In the genomic region with DNA sequence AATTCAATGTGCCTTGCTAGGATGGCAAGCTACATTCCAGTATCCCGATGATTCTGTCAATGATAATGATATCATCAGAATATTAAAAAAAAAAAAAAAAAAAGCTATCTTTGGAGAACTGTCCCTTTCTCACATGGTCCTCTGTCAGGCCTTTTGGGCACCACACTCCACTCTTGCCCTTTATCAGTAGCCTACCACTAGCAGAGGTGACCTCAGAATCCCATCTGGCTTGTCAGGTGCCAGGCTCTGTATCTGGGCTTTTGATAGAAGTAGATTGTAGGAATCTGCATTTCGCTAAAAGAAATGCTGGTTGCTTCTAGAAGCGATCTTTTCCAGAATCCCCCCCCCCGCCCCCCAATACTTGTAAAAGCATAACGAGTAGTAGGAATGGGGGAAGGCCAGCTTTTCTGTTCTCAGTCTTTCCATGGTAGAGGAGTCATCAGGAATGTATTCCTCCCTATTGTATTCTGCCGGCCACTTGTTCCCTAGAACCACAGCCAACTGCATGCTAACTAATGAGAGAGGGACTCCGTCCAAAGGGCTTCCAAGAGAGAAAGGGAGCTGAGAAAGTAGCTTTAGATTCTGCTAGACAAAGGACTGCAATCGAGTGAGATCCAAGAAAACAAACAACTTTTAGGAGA, we compare ENCODE assay signal across 9 mouse cellular contexts.
DNase-seq lines count a peak whose midpoint lies in the region; ATAC-seq and TF ChIP-seq lines count a peak whose summit lies in the region.
"Had no signal": no experiment of that assay in that cellular context is flagged by ENCODE, and none has a peak within 500 bp of the region (broad histone marks: within the 10 kb centered on the region; RNA-seq: fewer than 3 reads in every experiment).

No protein-coding gene starts in this region.

- H3K9ac ChIP-seq in lung, postnatal 0 days (replicated peaks; ENCODE audit: low read depth) = no peak overlapping the region
- H3K9ac ChIP-seq in forebrain, embryonic 16.5 days (replicated peaks; ENCODE audit: low read depth, low read length) = no peak overlapping the region
- H3K9ac ChIP-seq in limb, embryonic 12.5 days (replicated peaks) = peak overlapping the region; percentile 89
- H3K9ac ChIP-seq in stomach, postnatal 0 days (ENCODE audit: low read length) = no peak overlapping the region

- H3K4me3 ChIP-seq in lung, postnatal 0 days (ENCODE audit: low read depth, low read length) = no peak overlapping the region
- peak overlapping the region; percentile 6; the same call in 1 of the 2 replicates for H3K4me3 ChIP-seq in forebrain, embryonic 16.5 days (replicated peaks; ENCODE audit: low read length)
- H3K4me3 ChIP-seq in limb, embryonic 12.5 days (replicated peaks) = peak overlapping the region; percentile 71
- H3K4me3 ChIP-seq in stomach, postnatal 0 days (ENCODE audit: low read depth, low read length) = peak overlapping the region; percentile 56
- H3K4me3 ChIP-seq: erythroblast, embryonic 14.5 days had no signal

- peaks cover 4% of the 10 kb centered on the region; the same call in 1 of the 2 replicates for H3K27me3 ChIP-seq in lung, postnatal 0 days (replicated peaks; ENCODE audit: insufficient read depth, low read length)
- no peaks in the 10 kb centered on the region for H3K27me3 ChIP-seq in forebrain, embryonic 16.5 days (replicated peaks; ENCODE audit: control insufficient read depth, insufficient read depth, low read length)
- H3K27me3 ChIP-seq in limb, embryonic 12.5 days = no peaks in the 10 kb centered on the region
- no peaks in the 10 kb centered on the region for H3K27me3 ChIP-seq in stomach, postnatal 0 days (ENCODE audit: control insufficient read depth, insufficient read depth, low read length)

- TF ChIP-seq EP300 in lung, postnatal 0 days (IDR thresholded peaks at IDR 0.05) = no peak
- TF ChIP-seq EP300 in stomach, postnatal 0 days (optimal IDR thresholded peaks at IDR 0.05) = no peak

- TF ChIP-seq CTCF in lung, postnatal 0 days (IDR thresholded peaks at IDR 0.05) = no peak
- TF ChIP-seq CTCF in stomach, postnatal 0 days (IDR thresholded peaks at IDR 0.05; ENCODE audit: low read depth) = no peak

- ATAC-seq in lung, postnatal 0 days = no peak
- ATAC-seq in forebrain, embryonic 16.5 days = peak; percentile 58
- no peak for ATAC-seq in limb, embryonic 12.5 days (ENCODE audit: insufficient number of reproducible peaks, insufficient read depth, low FRiP score, low TSS enrichment, low read depth)
- no peak for ATAC-seq in stomach, postnatal 0 days (ENCODE audit: low FRiP score, low TSS enrichment)

- peak; percentile 28 for DNase-seq in lung, postnatal 0 days (ENCODE audit: low spot score)
- DNase-seq in lung, adult 18-20 months = no peak
- no peak for DNase-seq in stomach, postnatal 0 days (ENCODE audit: low spot score)
- DNase-seq in cerebellum, adult 9-11 months = no peak
- DNase-seq in gastrocnemius, postnatal 25 days = no peak
- DNase-seq in left cerebral cortex, adult 18-20 months (ENCODE audit: low spot score in 2 of 2) = no peak

- 26% methylated on average over 8 of the region's 8 CpGs for WGBS in lung, postnatal 0 days
- WGBS in forebrain, embryonic 16.5 days = 7% methylated on average over 8 of the region's 8 CpGs
- 25% methylated on average over 8 of the region's 8 CpGs for WGBS in limb, embryonic 12.5 days
- WGBS in stomach, postnatal 0 days = 30% methylated on average over 8 of the region's 8 CpGs

- no peaks in the 10 kb centered on the region for H3K36me3 ChIP-seq in lung, postnatal 0 days (ENCODE audit: insufficient read depth, low read length)
- no peaks in the 10 kb centered on the region for H3K36me3 ChIP-seq in forebrain, embryonic 16.5 days (ENCODE audit: control insufficient read depth, insufficient read depth)
- H3K36me3 ChIP-seq in limb, embryonic 12.5 days = peaks cover 4% of the 10 kb centered on the region; the same call in 1 of the 2 replicates
- no peaks in the 10 kb centered on the region for H3K36me3 ChIP-seq in stomach, postnatal 0 days (ENCODE audit: control insufficient read depth, insufficient read depth, low read length)

- H3K4me2 ChIP-seq in lung, postnatal 0 days (replicated peaks; ENCODE audit: low read depth, low read length) = peak overlapping the region; percentile 63; the same call in 1 of the 2 replicates
- H3K4me2 ChIP-seq in forebrain, embryonic 16.5 days (ENCODE audit: low read length) = peak overlapping the region; percentile 98
- peak overlapping the region; percentile 67 for H3K4me2 ChIP-seq in limb, embryonic 12.5 days
- H3K4me2 ChIP-seq in stomach, postnatal 0 days (replicated peaks; ENCODE audit: low read depth) = peak overlapping the region; percentile 83

- no peaks in the 10 kb centered on the region for H3K4me1 ChIP-seq in lung, postnatal 0 days (ENCODE audit: insufficient read depth, low read depth, low read length)
- H3K4me1 ChIP-seq in forebrain, embryonic 16.5 days (replicated peaks; ENCODE audit: control insufficient read depth, insufficient read depth, low read length) = peaks cover 23% of the 10 kb centered on the region
- peaks cover 33% of the 10 kb centered on the region for H3K4me1 ChIP-seq in limb, embryonic 12.5 days (replicated peaks)
- H3K4me1 ChIP-seq in stomach, postnatal 0 days (replicated peaks; ENCODE audit: control insufficient read depth, insufficient read depth) = no peaks in the 10 kb centered on the region

- H3K9me3 ChIP-seq in lung, postnatal 0 days (ENCODE audit: low read length) = no peaks in the 10 kb centered on the region
- no peaks in the 10 kb centered on the region for H3K9me3 ChIP-seq in forebrain, embryonic 16.5 days (ENCODE audit: control insufficient read depth, low read length)
- H3K9me3 ChIP-seq in limb, embryonic 12.5 days = no peaks in the 10 kb centered on the region
- H3K9me3 ChIP-seq in stomach, postnatal 0 days (ENCODE audit: control insufficient read depth, low read length) = no peaks in the 10 kb centered on the region

- H3K27ac ChIP-seq in lung, postnatal 0 days (ENCODE audit: low read length) = no peak overlapping the region
- no peak overlapping the region for H3K27ac ChIP-seq in forebrain, embryonic 16.5 days (ENCODE audit: low read length)
- peak overlapping the region; percentile 91 for H3K27ac ChIP-seq in limb, embryonic 12.5 days
- no peak overlapping the region for H3K27ac ChIP-seq in stomach, postnatal 0 days (replicated peaks)
